Mouse (Mus musculus) E14TG2a.4 (cell line): ENCODE measurements at regions not wholly inside any gene's neighbourhood (a gene's known extent, or its start where the extent isn't known, plus 50 kb on each side); places are given as distances from the start of the nearest gene placed in this dataset.

ENCODE experiments used
- CTCF ChIP-seq: conservative IDR thresholded peaks from 2 replicates; pipeline ENCODE4 v1.5.1; 2014; ENCODE audit warnings: low read length
- NANOG ChIP-seq: IDR thresholded peaks from 2 replicates; pipeline ENCODE4 v1.6.1; 2014; ENCODE audit warnings: borderline replicate concordance, low read length, mixed read lengths

DNA sequence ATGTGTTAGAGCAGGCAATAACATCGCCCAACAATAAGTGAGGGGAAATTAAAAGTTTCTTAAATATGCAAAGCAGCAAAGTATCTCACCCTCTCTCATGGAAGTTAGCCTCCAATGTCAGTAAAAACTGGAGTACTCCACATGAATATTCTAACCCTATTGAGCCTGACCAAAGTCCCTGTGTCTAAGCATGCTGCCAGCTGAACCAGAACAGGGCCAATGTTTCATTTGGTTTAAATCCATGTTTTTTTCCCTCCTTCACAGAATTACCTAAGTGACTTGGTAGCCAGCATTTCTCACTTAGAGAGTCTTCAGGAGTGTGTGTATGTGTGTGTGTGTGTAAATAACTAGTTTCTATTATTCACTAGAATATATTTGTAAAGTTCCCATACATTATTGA, 161.4 kb upstream of the Adra1b start:
- TF ChIP-seq CTCF (no peak), NANOG (no peak)
